Mouse (Mus musculus) embryo, embryonic 11.5 days (tissue): ENCODE results near the gene Zswim8.

Experiments
- DNase-seq: peaks from one replicate; pipeline ENCODE4 v3.0.0-alpha.2; 2012; ENCODE audit warnings: low read depth, low spot score

Gene Zswim8

GRCm38 (mm10) chr14:20730853-20731602, 23.7 kb downstream of the Zswim8 start:
- no peak for DNase-seq

DNA sequence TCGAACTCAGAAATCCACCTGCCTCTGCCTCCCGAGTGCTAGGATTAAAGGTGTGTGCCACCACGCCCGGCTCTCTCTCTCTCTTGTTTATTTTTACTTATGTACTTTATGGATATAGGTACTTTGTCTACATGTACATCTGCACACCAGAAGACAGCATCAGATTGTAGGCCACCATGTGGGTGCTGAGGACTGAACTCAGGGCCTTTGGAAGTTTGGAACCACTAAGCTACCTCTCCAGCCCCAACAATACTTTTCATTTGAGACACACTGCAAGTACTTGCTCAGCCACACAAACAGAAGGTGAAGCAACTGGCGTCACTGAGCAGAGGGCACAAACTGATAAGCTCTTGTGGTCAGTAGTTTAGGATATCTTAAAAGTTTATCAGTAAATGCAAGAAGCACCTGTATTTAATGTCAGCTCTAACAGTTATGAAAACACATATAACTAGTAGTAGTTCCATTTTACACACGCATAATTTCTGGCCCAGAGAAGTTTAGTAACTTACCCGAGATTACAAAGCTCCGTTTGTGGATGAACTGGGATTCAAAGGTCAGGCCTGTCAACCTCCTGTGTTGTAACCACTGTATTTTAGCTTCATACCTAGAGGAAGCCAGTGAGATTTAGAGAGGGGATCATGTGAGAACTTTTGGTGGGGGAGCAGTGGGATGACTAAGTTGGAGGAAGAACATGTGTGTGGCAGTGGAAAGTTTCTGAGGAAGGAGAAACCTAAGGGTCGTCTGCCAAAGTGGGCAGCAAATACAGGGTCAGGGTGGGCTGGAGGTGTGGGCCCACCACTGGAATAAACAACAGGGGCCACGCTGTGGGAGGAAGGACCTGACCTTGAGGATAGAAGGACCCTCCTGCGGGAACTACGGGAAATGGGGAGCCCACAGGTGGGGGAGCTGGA, 25.9 kb downstream of the Zswim8 start:
- no peak for DNase-seq

DNA sequence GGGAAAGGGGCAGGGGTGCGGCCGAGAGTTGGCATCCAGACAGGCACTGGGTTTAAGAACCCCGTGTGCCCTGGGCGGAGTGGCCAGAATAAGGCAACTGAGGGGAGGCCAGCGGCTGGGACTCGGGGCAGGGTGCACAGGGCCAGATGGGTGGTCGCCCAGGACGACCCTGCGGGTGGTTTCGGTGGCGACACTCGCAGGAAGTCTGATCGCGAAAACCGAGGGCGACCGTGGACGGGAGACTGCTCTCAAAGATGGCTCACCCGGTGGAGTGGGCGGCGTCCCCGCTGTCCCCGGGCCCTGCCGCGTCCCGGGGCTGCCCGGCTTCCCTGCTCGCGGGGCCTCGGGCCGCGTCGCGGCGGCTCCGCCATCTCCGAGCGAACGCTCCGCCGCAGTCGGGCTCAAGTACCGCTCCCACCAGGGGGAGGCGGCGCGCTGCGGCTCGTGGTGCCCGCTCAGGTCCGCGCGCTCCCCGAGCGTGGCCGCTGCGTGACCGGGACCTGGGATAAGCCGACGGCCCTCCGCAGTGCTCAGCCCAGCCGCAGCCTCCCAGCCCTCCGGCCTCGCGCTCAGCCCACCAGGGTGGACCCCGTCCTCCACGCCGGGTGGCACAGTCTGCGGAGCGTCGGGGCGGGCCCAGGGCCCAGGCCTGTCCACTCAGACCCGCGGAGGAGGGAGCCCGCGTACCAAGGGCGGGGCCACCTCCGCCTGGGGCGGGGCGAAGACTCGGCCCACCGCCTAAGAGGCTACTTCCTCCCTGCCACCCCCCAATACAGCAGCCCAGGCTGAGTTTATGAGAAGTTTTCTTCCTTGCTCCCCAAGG, 26.8 kb downstream of the Zswim8 start, which contains the start of gene Ndst2:
Ndst2 (minus strand) TSS at position 611 of the 823 bp plus-strand sequence.
- peak; percentile 88 for DNase-seq

DNA sequence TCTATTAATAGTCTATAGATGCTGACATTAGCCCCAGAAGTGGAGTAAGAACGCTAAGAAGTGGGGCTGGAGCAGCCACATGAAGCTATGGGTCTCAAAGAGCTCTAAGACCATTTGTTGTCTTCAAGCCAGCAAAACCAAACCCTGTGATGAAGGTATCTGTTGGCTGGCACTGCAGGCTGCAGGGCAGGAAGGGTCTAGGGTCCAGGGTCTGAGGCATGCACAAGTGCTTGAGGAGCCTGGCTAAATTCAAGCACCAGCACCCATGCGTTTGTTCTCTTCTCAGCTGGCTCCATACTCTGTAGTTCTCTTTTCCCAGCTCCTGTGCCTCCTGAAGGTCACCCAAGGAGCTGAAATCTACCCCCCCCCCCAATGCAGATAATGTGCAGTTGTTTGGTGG, 27.7 kb downstream of the Zswim8 start:
- DNase-seq: no peak

- DNase-seq: no peak
Measured at GRCm38 (mm10) chr14:20735892-20736390, 28.6 kb downstream of the Zswim8 start.

DNA sequence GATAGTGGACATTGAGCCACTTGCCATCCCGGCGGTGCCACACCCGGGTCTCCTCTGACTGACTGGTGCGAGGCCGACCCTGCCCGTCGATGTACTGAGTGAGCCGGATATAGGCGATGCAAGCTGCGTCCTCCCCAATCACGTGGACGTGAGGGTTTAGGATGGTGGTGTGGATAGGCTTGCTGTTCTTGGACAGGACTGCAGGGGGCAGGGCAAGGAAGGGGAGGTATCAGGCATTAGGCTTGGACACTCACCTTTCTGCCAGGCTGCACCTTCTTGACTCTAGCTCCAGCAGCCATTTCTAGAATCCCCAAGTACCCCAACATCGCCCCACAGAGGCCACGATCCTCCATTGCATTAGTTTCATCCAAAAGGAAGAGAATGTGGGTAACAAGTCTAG, 30.0 kb downstream of the Zswim8 start:
- no peak for DNase-seq

DNA sequence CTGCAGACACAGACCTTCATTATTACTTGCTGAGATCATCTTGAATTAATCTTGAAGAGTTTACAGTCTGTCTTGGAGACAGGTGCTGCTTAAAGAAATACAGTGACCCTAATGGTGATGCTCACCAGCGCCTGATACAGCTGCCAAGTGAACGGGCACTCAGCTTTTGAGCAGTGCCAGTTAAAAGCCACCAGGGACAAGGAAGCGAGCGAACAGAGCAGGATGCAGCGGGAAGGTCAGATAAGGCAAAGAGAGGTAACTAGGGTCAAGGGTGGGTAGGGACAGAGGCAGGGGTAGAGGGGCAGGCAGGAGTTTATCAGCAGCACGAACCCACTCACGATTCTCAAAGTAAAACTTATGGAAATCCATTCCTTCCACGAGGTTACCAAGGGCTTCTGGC, 31.2 kb downstream of the Zswim8 start:
- DNase-seq: no peak

DNA sequence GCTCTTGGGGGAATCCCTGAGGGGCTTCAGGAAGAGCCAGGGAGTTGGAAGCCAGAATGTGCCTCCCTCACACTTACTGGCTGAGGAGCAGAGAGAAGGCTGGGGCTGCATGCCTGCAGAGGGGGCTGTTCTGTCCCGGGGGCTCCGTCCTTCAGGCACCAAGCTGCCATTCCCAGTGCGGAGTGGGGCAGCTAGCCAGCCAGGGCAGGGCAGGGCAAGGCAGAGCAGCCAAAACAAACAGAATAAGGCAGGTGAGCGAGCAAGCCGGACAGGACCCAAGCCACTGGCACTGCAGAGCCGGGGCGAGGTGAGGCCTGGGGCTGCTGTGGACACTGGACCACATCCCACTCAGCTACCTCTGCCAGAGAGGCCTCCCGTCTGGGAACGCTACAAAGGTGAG, 33.9 kb downstream of the Zswim8 start:
- DNase-seq: no peak

GRCm38 (mm10) chr14:20743614-20744013, 36.3 kb downstream of the Zswim8 start:
- DNase-seq: no peak

- no peak for DNase-seq
Measured at GRCm38 (mm10) chr14:20746935-20747334, 39.6 kb downstream of the Zswim8 start.

- DNase-seq: no peak
Measured at GRCm38 (mm10) chr14:20748388-20748787, 41.0 kb downstream of the Zswim8 start.

- DNase-seq: no peak
Measured at GRCm38 (mm10) chr14:20749494-20750051, 42.2 kb downstream of the Zswim8 start.

DNA sequence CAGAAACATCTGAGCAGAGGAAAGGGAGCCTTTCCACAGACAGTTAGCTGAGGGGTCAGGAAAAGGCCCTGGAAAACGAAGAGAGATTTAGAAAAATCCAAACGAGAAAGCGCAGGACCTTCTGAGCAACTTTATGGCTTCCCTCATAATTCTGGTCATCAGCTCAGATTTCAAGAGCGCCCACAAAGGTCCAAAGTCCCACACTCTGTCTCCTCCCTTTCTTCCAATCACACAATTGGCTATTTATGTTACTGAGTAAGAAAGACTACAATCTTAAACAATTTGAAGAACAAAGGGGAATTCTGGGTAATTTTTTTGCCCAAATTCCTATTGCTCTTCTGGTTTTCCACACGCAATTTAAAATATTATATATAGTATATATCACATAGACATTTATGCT, 43.2 kb downstream of the Zswim8 start:
- DNase-seq: no peak

DNA sequence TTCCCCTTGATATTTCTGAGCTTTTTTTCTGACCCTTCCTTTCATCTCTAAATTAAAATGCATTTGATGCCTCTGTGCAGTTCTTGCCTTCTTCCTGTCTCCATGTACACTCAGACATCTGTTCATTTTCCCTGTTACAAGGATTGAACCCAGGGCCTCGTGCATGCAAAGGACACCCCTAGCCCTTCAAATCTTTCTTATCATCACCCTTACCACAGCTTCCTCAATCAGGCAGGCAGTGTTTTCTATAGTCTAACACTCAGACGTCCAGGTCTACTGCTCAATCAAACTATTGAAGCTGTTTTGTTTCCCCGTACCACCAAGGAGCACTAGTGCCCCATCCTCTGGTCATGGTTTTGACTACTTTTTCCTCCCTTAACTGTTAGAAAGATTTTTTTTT, 46.4 kb downstream of the Zswim8 start:
- DNase-seq: no peak

GRCm38 (mm10) chr14:20757370-20757907, 50.1 kb downstream of the Zswim8 start:
- no peak for DNase-seq

- DNase-seq: no peak
Measured at GRCm38 (mm10) chr14:20758768-20759435, 51.5 kb downstream of the Zswim8 start.

GRCm38 (mm10) chr14:20764942-20765341, 57.6 kb downstream of the Zswim8 start:
- DNase-seq: no peak

DNA sequence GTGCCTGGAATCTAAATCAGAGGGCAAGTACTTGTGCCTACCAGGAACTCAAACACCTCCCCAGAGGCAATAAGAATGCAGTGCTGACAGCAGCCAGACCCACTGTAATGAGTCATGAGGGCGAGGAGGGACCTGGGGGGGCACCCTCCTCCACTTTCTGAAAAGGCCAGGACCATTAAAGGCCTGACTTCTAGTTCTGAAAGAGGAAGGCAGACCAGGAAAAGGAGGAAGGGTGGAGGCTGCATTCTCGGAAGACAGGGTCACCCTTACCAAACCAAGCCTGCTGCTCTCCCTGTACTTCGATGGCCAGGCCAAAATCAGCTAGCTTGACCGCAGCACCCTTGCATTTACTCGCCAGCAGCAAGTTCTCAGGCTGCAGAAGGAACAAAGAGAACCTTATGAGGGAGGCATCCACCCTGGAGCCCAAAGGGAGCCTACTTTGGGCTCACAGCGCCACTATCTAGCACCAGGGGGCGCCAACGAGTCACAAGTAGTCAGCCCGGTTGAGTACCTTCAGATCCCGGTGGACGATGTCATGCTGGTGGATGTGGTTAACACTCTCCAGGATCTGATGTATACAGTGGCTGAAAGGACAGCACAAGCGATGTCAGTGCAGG, 58.4 kb downstream of the Zswim8 start:
- peak; percentile 78 for DNase-seq

GRCm38 (mm10) chr14:20767936-20768335, 60.6 kb downstream of the Zswim8 start:
- no peak for DNase-seq

GRCm38 (mm10) chr14:20768581-20768980, 61.2 kb downstream of the Zswim8 start:
- no peak for DNase-seq
